Mouse (Mus musculus) ovary, postnatal 14 days (tissue): Measurements from ENCODE around the gene Acvr2a.
"Not testable (repeated sequence)": the region's sequence is repeated elsewhere in the genome, so short reads cannot be mapped to it uniquely, and the experiment has no call there.

Experiments
- DNase-seq: peaks from one replicate; pipeline ENCODE4 v3.0.0; 2022; ENCODE audit warnings: low spot score

Acvr2a gene

DNA sequence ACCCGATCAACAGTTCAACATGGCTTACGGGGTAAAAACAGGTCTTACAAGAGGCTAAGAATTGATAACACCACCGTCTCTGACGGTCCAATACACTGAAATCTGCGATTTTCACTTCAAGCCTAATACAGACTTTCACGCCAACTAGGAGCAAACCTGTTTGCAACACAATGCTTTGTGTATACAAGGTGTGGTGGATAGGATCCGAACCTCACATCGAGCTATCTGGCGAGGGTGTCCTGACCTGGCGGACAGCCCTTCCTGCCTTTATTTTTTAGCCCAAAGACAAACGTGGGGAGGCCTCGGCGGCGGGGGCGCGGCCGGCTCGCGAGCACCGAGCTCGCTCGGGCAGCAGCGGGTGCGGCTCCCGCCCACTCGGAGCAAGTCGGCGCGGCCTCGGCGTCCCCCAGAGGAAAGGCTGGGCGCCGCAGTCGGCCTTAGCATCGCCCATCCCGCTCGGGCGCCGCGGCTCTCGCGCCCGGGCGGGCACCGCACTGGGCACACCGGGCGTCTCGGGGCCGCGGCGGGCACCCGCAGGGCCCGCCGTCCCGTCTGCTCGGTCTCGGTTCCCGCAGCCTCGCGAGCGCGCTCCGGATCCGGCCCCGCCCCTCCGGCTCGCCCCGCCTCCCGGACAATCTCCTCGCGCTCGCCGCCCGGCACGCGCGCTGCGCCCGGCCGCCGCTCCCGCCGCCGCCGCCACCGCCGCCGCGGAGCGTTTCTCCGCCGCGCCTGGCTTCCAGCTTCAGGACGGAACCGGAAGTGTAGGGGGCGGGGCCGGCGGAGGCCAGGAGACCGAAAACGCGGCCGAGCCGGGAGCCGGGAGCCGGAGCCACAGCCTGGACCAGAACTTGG, at the start of gene Acvr2a:
Gene Acvr2a (plus strand): TSS at position 739 of the 852 bp plus-strand sequence.
- DNase-seq, result peak; percentile 87

- DNase-seq, result no peak
Measured at GRCm38 (mm10) chr2:48766513-48766912, 47.4 kb upstream of the Acvr2a start.

DNA sequence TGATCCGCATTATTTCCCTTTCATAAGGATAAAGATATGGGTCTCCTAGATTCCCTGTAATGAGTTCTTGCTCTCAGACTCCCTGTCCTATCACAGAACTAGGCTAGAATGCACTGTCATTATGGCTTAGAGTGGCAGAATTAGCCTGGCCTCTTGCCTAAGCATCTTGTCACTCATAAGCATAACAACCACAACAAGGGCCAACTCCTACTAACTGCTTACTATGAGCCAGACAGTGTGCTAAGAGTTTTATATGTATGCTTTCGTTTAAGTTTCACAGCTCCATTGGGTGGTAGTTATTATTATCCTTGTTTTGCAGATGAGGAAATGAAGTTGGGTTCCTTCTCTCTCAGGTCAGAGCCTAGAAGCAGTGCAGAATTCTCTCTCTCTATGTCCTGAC, 46.1 kb upstream of the Acvr2a start:
- DNase-seq, result no peak

GRCm38 (mm10) chr2:48768219-48768618, 45.7 kb upstream of the Acvr2a start:
- DNase-seq, result no peak

DNA sequence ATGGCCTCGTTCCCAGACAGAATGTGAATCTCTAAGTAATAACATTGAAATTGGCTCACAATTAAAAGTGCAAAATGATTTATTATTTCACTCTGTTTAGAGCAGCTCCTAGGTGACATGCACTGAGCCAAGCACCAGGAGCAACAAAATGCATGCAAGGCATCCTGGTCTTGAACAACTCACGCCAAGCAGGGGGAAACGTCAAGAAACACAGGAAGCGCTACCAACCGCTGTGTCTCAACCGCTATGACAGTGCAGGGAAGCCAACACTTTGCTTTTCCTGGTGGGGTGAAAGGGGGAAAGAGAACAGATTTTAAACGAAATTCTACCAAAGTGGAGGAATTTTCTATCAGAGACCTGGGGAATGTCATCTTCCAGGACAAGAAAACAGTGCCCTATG, 43.8 kb upstream of the Acvr2a start:
- DNase-seq, result no peak

DNA sequence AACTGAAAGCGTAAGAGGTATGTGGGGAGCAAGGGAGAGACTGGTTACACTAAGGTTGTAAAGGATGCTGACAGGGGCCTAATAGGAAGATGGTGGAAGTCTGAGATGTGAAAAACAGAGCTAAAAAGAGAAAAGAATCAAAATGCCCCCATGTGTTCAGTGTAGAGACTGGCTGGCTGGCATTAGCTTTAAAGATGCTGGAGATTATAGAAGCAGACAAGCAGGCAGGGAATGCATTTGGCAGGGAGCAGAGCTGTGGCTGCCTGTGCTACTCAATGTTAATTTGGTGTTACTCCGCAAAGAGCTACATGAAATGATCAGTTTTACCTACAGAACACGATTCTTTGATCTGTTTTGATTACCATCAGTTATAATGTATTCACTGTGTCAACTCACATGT, 43.3 kb upstream of the Acvr2a start:
- no peak for DNase-seq

GRCm38 (mm10) chr2:48775281-48775680, 38.6 kb upstream of the Acvr2a start:
- no peak for DNase-seq

DNA sequence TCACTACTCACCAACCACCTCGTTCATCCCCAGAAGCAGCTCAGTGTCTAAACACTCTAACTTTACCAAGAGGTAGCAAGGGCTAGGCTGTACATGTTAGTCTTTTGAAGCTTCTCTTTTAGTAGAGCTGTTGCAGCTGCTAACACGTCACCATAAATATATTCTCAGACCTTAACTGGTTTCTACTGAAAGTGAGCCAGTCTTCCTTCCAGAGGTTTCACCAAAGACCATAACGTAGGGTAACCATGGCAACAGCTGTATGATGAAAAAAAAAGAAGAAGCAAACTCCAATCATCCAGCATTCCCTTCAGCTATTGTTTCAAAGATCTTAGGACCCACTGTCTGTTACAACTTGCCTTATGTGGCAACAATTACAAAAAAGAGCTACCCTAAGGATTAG, 25.0 kb upstream of the Acvr2a start:
- DNase-seq, result no peak

DNA sequence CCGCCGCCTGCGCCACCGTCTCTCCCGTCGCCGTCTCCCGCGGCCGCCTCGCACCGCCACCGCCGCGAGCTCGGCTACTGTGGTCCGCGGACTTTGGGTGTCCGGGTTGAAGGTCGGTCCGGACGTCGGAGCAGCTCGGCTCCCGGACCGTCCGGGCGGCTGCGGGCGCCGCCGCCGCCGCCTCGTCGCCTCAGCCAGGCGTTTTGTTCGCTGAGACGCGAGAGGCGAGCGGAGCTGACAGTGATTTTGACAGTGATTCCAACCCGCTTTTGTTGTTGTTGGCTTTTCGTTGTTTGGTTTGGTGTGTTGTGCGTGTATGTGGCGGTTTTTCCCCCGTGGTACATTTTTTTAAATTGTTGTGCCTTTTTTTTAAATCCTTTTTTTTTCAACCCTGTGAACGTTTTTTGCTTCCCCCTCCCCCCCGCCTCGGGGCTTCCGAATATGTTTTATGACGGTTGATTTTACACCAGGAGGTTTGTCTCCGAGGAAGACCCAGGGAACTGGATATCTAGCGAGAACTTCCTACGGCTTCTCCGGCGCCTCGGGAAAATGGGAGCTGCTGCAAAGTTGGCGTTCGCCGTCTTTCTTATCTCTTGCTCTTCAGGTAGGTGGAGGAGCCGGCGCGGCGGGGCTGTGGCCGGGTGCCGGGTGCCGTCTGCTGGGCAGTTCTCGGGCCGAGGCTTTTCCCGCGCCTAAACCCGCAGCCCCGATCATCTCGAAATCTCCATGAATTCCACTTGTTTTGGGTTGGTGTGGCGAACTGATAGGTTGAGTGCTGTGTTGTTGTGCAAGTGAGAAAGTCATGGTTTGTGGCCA, 522 bp downstream of the Acvr2a start:
- peak; percentile 31 for DNase-seq

GRCm38 (mm10) chr2:48815039-48815590, 1.2 kb downstream of the Acvr2a start:
- DNase-seq, result no peak

DNA sequence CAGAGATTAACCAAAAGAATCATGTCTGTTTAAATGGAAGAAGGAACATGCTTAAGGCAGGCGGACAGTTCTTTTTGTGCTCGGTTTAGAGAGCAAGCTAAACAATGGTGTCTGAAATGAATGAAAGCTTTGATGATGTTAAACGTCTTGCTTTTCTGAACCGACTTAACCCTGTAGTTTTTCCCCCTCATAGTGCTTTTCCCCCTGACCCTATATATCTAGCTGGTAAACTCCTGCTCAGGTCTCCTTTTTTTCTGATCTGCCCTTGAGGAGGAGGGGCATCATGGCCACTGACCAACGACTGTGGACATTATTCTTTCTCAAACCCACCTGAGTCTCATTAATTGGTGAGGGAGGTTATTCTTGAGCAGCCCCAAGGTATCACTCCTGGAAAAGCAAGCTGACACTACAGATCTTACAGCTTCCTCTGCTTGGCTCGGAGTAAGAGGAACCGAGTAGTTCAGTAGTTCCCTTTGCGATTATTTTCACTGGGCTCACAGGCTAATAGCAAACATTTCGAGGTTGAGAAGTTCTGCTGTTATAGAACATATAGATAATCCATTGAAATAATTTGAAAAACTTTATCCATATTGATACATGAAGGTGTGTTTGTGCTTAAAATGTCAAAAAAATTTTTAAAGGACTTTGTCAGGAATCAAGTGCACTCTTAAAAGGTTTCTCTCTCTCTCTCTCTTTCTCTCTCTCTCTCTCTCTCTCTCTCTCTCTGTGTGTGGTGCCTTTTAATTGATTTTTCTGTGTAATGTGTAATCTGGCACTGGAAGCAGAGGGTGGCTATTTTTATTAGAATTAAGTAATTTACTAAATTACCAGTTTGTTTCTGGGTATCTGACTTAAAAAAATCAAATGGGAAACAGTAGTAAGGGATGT, 2.5 kb downstream of the Acvr2a start:
- no peak for DNase-seq

DNA sequence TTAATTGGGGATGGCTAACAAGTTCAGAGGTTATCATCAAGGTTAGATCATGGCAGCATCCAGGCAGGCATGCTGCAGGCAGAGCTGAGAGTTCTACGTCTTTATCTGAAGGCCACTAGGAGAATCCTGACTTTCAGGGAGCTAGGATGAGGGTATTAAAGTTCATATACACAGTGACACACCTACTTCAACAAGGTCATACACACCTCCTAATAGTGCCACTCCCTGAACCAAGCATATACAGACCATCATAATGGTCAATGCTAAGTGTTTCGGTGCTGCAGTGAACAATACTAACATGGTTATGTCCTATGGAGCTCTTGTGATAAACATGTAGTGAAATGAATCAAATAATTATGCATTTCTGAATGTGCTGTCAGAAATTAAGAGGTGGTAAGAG, 12.0 kb downstream of the Acvr2a start:
- DNase-seq, result no peak

- no peak for DNase-seq
Measured at GRCm38 (mm10) chr2:48826380-48826779, 12.5 kb downstream of the Acvr2a start.

- no peak for DNase-seq
Measured at GRCm38 (mm10) chr2:48830492-48830891, 16.6 kb downstream of the Acvr2a start.

GRCm38 (mm10) chr2:48832305-48832704, 18.4 kb downstream of the Acvr2a start:
- DNase-seq, result no peak

- DNase-seq, result no peak
Measured at GRCm38 (mm10) chr2:48833884-48834450, 20.1 kb downstream of the Acvr2a start.

GRCm38 (mm10) chr2:48841611-48842470, 27.9 kb downstream of the Acvr2a start:
- no peak for DNase-seq

DNA sequence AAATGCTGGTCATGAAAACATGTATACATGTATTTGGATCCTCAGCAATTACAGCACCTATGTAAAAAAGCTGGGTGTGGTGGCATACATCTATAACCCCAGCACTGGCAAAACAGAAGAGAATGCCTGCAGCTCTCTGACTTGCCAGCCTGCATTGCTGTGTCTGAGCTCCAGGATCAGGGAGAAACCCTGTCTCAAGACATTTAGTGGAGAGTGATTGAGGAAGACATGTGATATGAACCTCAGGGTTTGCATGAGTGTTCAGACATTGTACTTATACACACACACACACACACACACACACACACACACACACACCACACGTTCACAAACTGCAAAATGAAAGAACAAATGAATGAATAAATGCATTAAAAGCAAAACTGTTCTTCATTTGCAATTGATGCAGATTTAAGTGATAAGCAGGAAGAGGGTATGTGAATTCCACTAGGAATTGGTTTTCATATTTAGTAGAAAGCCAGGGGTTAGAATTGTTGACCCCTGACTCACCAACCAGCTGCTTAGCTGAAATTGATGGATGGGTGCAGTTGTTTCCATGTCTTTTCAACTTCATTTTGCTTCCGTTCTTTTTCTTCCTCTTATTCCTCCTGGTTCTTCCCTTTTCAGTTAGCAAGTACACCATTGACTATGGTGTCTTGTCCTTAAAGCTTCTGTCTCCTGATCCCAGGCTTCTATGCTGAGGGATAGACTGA, 32.9 kb downstream of the Acvr2a start:
- DNase-seq, result no peak

DNA sequence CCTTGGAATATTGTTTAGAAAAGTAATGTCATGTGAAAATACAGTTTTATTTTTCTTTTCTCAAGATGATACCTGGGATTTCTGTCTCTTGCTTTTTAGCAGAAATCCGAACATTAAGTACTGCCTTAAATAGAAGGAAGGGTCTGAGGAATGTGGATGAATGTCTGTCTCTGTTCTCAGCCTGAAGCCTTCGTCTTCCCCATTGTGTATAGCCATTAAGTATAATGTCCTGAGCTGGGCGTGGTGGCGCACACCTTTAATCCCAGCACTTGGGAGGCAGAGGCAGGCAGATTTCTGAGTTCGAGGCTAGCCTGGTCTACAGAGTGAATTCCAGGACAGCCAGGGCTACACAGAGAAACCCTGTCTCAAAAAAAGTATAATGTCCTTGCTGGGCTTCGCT, 51.7 kb downstream of the Acvr2a start:
- DNase-seq, result not testable (repeated sequence)
